Mouse (Mus musculus) testis, postnatal 14 days (tissue): Measurements from ENCODE around the gene Hint1.
"Not testable (repeated sequence)": the region's sequence is repeated elsewhere in the genome, so short reads cannot be mapped to it uniquely, and the experiment has no call there.

Experiments
- DNase-seq: peaks from one replicate; pipeline ENCODE4 v3.0.0; 2021; ENCODE audit warnings: low spot score

The Hint1 gene

GRCm38 (mm10) chr11:54896646-54897045 lies 30.5 kb downstream of the Hint1 start:
- not testable (repeated sequence) for DNase-seq

DNA sequence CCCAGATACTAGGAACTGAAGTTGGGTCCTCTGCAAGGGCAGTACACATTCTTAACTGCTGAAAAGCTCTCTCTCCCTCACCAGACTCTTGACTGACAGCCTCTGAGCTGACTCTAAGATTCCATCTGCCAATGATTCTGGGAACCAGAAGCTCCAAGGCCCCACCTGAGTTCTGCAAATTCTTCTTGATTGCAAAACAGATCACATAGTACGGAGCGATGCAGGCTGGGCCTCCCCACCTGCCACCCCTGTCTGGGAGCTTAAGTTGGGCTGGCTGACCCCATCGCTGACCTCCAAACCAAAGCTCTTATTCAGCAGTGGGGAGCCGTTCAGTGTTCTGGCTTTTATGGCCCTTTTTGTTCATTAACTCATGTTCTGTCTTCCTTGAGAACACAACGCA lies 31.3 kb downstream of the Hint1 start:
- DNase-seq: no peak

DNA sequence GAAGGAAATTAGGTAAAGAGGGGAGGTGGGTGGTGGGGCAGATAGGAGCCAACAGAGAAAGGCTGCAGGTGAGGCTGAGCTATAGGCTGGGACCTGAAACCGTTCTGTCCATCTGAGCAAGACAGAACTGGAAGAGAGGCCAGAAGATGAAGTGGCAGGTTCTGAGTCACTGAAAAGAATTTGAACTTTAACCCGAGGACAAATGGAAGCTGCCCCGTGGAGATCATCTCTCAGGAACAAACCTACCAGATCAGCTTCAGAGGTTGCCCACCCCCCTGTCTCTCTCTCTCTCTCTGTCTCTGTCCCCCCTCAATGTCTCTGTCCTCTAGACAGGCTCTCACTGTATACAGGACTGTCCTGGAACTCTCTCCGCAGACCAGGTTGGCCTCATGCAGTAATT lies 33.5 kb downstream of the Hint1 start:
- DNase-seq: no peak

DNA sequence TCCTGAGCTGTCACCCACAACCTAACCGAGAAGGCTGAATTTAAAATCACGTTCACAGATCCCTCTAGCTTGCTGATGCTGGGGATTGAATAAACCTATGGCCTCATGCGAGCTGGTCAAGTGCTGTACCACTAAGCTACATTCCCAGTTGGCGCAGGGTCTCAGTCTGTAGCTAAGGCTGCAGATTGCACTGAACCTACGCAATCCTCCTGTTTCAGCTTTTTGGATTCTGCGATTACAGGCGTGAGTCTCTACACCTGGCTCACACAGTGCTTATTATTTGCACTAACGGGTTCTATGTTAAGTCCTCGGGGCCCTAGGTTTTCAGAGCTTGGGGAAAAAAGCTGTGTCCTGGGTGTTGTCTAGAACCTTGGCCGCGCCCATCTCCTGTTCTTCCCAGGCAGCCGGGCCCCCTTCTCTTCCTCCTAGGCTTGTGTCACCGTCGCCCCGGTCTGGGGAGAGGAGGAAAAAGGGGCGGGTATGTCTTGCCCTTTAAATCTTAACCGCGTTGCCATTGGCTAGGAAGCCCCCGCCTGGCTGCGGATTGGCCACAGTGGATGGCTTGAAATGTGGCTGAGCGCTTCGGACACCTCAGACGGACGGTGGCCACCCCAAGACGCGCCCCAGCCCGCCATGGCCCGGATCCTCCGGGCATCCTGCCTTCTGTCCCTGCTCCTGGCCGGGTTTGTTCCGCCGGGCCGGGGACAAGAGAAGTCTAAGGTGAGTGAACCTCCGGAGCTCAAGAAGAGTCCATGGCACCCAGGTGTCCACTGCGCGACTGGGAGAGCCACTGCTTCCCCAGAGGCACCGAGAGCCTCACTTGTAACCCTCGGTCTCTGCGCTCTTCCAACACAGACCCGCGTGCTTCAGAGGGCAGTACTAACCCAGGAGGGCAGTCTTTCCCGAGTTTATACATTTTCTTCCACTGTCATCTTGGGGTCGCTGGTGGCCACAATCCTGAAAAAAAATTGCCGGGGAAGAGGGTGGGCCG lies 36.4 kb downstream of the Hint1 start, which contains the start of gene Gpx3:
Gpx3 (plus strand) TSS at position 121 of the 991 bp plus-strand sequence.
- no peak for DNase-seq

GRCm38 (mm10) chr11:54903339-54903738 lies 37.2 kb downstream of the Hint1 start:
- DNase-seq: no peak

- DNase-seq: no peak
Measured at GRCm38 (mm10) chr11:54903940-54904706, 37.9 kb downstream of the Hint1 start.

DNA sequence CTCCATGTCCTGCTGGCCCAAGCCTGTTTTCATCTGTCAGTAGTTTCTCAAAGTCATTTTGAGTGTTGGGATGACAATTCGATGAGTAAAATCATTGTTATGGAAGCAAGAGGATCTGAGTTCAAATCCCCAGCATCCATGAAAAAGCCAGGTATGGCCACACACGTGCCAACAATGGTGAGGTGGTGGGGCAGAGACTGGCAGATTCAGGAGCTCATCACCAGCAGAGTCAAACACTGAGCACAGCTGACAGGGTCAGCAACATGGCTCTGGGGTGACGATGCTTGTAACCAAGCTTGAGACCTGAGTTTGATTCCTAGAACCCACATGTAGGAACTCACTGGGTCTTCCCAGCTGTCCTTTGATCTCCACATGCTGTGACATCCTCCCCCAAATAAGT lies 38.9 kb downstream of the Hint1 start:
- no peak for DNase-seq

DNA sequence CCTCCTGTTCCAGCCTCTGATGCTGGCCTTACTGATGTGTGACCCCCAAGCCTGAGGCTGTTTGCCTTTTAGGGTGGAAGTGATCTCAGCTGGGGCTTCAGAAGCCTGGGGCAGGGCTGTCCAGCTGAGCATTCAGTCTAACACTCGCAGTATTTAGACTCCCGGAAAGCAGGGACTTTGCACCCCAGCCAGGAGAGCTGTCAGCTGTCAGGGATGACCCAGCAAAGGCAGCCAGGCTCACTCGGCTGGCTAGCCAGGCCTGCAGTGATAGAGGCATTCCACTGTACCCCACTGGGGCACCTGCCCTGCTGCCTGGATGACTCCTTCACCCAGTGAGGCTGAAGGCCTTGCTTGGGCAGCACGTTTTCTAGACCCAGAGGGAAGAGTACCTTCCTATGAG lies 39.7 kb downstream of the Hint1 start:
- no peak for DNase-seq

GRCm38 (mm10) chr11:54906466-54906865 lies 40.3 kb downstream of the Hint1 start:
- DNase-seq: no peak

DNA sequence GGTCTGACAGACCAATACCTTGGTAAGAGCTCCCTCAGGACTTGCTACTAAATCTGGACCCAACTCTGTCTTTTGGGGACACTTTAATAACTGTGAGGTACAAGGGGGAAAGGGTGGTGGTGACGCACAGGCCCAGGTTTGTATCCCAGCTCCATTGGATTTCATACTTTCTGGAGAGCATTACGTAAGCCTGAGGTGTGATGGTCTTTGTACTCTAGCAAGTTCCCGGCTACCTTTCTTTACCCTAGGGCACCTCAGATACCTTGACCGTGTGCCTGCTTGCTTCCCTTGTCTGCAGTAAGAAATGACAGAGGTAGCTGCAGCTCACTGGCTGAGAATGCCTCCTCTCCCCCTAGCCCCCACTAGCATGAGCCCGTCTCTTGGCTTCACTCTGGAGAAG lies 41.1 kb downstream of the Hint1 start:
- no peak for DNase-seq

DNA sequence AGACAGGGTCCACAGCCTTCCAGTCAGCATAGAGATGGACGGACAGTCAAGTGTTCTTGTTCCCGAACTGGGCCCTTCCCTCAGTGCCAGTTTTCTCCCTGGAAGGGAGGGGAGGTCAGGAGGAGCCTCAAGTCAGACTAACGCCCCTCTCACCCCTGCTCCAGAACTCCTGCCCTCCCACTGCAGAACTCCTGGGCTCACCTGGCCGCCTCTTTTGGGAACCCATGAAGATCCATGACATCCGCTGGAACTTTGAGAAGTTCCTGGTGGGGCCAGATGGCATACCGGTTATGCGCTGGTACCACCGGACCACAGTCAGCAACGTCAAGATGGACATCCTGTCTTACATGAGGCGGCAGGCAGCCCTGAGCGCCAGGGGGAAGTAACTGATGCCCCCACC lies 43.1 kb downstream of the Hint1 start:
- no peak for DNase-seq

- no peak for DNase-seq
Measured at GRCm38 (mm10) chr11:54910081-54910665, 44.0 kb downstream of the Hint1 start.

DNA sequence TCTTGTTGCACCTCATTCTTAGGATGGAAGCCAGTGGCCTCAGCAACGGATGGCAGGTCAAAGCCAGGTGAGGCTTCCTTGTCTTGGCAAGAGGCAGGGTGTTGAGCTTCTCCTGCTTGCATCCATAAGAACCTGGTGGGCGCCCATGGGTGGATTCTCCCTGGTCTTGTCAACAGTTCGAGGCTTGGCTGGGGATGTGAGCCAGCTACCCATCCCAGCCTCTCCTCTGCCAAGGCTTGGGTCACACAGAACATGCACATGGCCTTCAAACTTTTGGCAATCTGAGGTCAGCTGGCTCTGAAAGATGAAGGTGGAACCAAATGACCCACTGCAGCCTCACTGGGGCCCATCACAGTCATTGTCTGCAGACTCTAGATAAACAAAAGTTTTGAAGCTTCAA lies 45.0 kb downstream of the Hint1 start:
- DNase-seq: no peak

GRCm38 (mm10) chr11:54911671-54912502 lies 45.7 kb downstream of the Hint1 start:
- no peak for DNase-seq

DNA sequence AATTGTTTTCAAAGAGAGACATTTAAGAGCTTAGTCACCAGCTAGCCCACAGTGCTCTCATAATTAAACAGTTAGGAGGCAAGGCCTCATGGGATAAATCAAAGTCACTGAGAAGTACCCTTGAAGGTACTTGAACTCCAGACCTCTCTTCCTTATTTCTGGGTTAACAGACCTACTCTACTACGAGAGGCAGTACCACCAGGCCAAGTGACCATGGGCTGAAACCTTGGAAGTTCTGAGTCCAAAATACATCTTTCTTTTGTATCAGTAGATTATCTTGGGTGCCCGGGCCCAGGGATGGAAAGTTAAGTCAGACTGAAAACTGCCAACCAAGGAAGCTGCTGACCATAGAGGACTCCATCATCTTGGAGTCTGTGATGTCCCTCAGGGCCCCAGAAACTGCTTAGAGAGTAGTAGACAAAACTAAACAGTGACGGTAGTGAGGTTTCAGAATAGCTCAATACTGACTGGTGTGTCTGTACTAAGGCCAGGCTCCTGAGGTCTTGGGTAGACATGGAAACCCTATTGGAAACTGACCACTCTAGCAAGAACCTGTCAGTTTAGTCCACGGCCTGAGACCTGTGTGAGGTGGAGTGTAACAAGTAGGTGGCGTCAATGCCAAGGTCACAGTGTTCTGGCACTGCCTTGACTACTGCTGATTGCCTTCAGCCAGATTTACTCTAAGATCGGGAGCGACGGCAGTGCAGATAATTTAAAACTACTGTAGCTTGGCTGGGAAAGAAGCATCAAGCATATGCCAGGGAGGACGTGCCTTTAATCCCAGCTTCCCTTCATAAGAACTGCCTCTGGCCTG lies 46.5 kb downstream of the Hint1 start:
- DNase-seq: no peak

DNA sequence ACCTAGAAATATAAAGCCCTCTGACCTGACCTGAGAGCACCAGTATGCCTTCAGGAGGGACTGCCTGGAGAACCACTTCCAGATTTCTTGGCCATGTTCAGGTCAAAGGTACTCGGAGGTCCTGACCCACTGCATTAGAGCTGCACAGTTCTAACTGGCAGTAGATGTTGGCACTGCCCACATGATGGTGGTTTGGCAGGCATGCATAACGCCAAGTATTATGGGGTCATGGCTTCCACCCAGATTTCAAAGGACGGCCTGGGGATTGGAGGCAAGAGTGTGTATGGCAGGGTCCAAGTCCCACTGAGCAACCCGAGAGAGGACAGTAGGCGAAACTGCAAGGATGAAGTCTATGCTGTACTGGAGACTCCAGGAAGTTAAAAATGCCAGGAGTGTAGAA lies 47.7 kb downstream of the Hint1 start:
- DNase-seq: no peak

- DNase-seq: no peak
Measured at GRCm38 (mm10) chr11:54917461-54917860, 51.3 kb downstream of the Hint1 start.

DNA sequence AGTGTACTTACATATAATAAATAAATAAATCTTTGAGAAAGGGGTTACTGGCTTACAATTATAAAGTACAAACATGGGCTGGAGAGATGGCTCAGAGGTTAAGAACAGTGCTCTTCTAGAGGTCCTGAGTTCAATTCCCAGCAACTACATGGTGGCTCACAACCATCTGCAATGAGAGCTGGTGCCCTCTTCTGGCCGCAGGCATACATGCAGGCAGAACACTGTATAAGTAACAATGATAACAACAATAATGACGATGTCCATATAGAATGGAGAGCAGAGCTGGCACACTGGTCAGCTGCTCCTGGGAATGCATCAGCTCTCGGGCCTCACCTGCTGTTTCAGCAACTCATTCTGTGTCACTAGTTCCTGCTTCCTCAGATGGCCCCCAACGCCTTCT lies 52.1 kb downstream of the Hint1 start:
- DNase-seq: no peak
